Mouse (Mus musculus): Measurements from ENCODE around the gene Ppard.

DNA sequence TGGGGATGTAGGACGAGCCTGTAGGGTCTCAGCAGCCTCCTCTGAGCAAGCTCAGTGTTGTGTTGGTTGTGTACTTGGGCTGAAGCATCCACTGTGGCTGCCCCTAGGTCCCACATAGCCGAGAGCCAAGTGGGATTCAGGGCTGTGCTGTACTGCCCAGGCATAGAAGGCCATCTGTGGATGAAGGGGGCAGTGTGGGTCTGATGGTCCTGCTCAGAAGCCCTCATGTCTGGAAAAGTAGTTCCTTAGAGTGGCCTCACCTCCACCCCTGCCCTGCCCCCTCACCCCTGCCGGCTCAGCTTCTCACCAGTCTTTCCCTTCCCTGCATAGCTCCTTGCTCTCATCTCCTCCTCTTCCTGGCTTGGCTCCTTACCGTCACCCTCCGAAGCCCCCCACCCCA lies 23.2 kb downstream of the Ppard start:
- TF ChIP-seq CTCF (IDR thresholded peaks at IDR 0.05; ENCODE audit: borderline replicate concordance, insufficient read depth, low read depth, low read length) = no peak
- TF ChIP-seq POLR2A (IDR thresholded peaks at IDR 0.05; ENCODE audit: borderline replicate concordance, insufficient read depth, low read length) = no peak
